Mouse (Mus musculus): ENCODE results near the gene Cutc. TPM values are rescaled to one million over a fixed set of nuclear protein-coding genes. Genes with fewer than 3 reads are reported as not detected.

The Cutc gene
- polyA plus RNA-seq, 1 experiment from 2014 or later, result 14.1 TPM

- no peaks in the 10 kb centered on the region for H3K9me3 ChIP-seq (ENCODE audit: control insufficient read depth, low read length)
- H3K9ac ChIP-seq (ENCODE audit: low read length), result no peak overlapping the region
- no peaks in the 10 kb centered on the region for H3K36me3 ChIP-seq (ENCODE audit: control insufficient read depth, insufficient read depth, low read length)
- no peaks in the 10 kb centered on the region for H3K27me3 ChIP-seq (ENCODE audit: control insufficient read depth, insufficient read depth, low read depth, low read length)
- no peaks in the 10 kb centered on the region for H3K4me1 ChIP-seq (replicated peaks; ENCODE audit: control insufficient read depth, insufficient read depth, low read length)
- ATAC-seq (ENCODE audit: low read depth), result no peak
- no peak overlapping the region for H3K4me3 ChIP-seq (ENCODE audit: low read length)
- H3K27ac ChIP-seq (ENCODE audit: low read length), result no peak overlapping the region
- WGBS, result 68% methylated on average over 5 of the region's 5 CpGs
- H3K4me2 ChIP-seq (ENCODE audit: low read depth, low read length), result no peak overlapping the region
Observed at GRCm38 (mm10) chr19:43780391-43780790, 27.6 kb downstream of the Cutc start.

DNA sequence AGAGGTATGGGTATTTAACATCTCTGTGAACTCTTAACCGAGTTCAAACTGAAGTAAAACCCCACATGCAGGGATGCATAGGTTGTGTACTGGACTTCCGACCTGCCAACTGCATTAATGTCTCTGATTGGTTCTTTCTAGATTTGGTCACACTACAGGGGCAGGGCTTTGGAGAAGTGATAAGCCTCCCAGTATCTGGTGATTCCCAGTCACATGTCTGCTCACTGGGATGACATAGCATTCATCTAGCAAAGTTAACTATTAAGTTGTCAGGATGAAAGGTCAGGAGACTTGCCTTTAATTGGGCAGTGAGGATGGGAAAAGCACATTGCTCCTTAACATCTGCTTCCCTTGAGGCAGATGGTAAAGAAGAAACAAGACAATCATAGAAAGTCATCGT is 29.2 kb downstream of the Cutc start, which contains the start of gene Abcc2:
Gene Abcc2, plus strand, starts transcription at position 213 of the 400 bp plus-strand sequence.
- no peaks in the 10 kb centered on the region for H3K4me1 ChIP-seq (replicated peaks; ENCODE audit: control insufficient read depth, insufficient read depth, low read length)

GRCm38 (mm10) chr19:43784761-43785160 is 32.0 kb downstream of the Cutc start:
- ATAC-seq (ENCODE audit: low read depth), result no peak
- 71% methylated on average over 8 of the region's 8 CpGs for WGBS

More for the DNA sequence above, 29.2 kb downstream of the Cutc start, which contains the start of gene Abcc2:
- Histone ChIP-seq H3K9ac (ENCODE audit: low read length) (no peak within 1 kb of the TSS), H3K9me3 (ENCODE audit: control insufficient read depth, low read length) (no peaks in the 10 kb centered on the region), H3K4me3 (ENCODE audit: low read length) (no peak within 1 kb of the TSS), H3K27ac (ENCODE audit: low read length) (no peak within 1 kb of the TSS), H3K36me3 (ENCODE audit: control insufficient read depth, insufficient read depth, low read length) (no peaks in the 10 kb centered on the region), H3K4me2 (ENCODE audit: low read depth, low read length) (no peak within 1 kb of the TSS), H3K27me3 (ENCODE audit: control insufficient read depth, insufficient read depth, low read depth, low read length) (no peaks in the 10 kb centered on the region)
- WGBS, result 74% methylated on average over 3 of the region's 3 CpGs
- no peak for ATAC-seq (ENCODE audit: low read depth)

DNA sequence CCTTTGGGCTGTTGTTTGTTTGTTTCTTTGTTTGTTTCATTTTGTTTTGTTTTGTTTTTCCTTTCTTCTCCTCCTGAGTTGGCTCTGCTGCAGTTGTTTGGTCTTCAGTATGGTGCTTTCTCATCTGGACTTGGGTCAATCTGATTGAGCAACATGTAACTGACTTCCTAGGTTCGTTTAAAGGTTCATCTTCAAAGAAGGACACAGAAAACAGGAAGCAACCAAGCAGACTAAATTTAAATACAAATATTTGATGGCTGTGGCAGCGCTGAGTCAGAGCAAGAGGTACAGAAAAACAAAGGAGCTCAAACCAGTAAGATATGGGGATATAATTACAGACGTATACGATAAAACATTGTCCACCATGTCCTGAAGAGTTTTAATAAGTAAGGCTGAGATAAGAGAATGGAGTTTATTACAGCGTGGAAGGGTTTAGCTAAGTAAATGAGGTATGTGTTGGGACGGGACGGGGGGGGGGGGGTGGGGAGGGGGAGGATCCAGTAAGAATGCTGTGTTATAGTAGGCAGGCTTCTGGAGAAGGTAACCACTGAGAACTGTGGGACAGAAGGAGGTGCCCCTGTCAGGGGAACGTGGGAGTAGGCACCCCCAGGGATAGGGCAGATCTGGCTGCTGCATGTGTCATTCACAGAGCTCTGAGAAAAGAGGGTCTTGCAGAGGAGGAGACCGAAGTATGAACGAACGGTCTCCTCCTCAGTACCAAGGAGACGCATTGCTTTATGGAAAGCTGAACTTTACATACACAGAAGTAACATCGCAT is 33.6 kb downstream of the Cutc start:
- WGBS, result 76% methylated on average over 12 of the region's 13 CpGs
- Histone ChIP-seq H3K9ac (ENCODE audit: low read length) (no peak overlapping the region), H3K36me3 (ENCODE audit: control insufficient read depth, insufficient read depth, low read length) (no peaks in the 10 kb centered on the region), H3K4me2 (ENCODE audit: low read depth, low read length) (no peak overlapping the region), H3K27me3 (ENCODE audit: control insufficient read depth, insufficient read depth, low read depth, low read length) (no peaks in the 10 kb centered on the region), H3K9me3 (ENCODE audit: control insufficient read depth, low read length) (no peaks in the 10 kb centered on the region), H3K4me1 (replicated peaks; ENCODE audit: control insufficient read depth, insufficient read depth, low read length) (no peaks in the 10 kb centered on the region), H3K4me3 (ENCODE audit: low read length) (no peak overlapping the region), H3K27ac (ENCODE audit: low read length) (no peak overlapping the region)
- no peak for ATAC-seq (ENCODE audit: low read depth)

More at GRCm38 (mm10) chr19:43784761-43785160, 32.0 kb downstream of the Cutc start:
- Histone ChIP-seq H3K27ac (ENCODE audit: low read length) (no peak overlapping the region), H3K27me3 (ENCODE audit: control insufficient read depth, insufficient read depth, low read depth, low read length) (no peaks in the 10 kb centered on the region), H3K4me3 (ENCODE audit: low read length) (no peak overlapping the region), H3K36me3 (ENCODE audit: control insufficient read depth, insufficient read depth, low read length) (no peaks in the 10 kb centered on the region), H3K4me2 (ENCODE audit: low read depth, low read length) (no peak overlapping the region), H3K4me1 (replicated peaks; ENCODE audit: control insufficient read depth, insufficient read depth, low read length) (no peaks in the 10 kb centered on the region), H3K9me3 (ENCODE audit: control insufficient read depth, low read length) (no peaks in the 10 kb centered on the region), H3K9ac (ENCODE audit: low read length) (no peak overlapping the region)

GRCm38 (mm10) chr19:43789817-43790216 is 37.0 kb downstream of the Cutc start:
- Histone ChIP-seq H3K27ac (ENCODE audit: low read length) (no peak overlapping the region), H3K36me3 (ENCODE audit: control insufficient read depth, insufficient read depth, low read length) (no peaks in the 10 kb centered on the region), H3K27me3 (ENCODE audit: control insufficient read depth, insufficient read depth, low read depth, low read length) (no peaks in the 10 kb centered on the region), H3K9me3 (ENCODE audit: control insufficient read depth, low read length) (no peaks in the 10 kb centered on the region), H3K4me1 (replicated peaks; ENCODE audit: control insufficient read depth, insufficient read depth, low read length) (no peaks in the 10 kb centered on the region), H3K9ac (ENCODE audit: low read length) (no peak overlapping the region), H3K4me2 (ENCODE audit: low read depth, low read length) (no peak overlapping the region), H3K4me3 (ENCODE audit: low read length) (no peak overlapping the region)
- 70% methylated on average over 7 of the region's 7 CpGs for WGBS
- ATAC-seq (ENCODE audit: low read depth), result no peak

DNA sequence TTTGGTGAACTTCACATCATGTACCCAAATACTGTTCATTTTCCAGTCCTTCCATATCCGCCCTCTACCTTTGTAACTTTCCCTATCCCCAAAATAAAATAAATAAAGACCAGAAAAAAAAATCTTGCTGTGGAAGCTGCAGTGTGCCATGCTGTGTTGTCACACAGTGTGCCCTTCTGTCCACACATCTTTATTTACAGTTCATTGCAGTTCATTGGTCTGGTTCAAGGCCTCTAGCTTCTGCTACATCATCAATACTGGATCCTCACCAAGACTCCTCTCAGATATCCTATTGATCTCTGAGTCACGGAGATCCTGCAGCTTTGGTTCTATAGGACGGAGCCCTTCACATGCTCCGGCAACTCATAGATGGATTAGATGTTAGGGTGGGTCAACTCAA is 39.7 kb downstream of the Cutc start:
- no peak for ATAC-seq (ENCODE audit: low read depth)
- H3K36me3 ChIP-seq (ENCODE audit: control insufficient read depth, insufficient read depth, low read length), result no peaks in the 10 kb centered on the region
- no peak overlapping the region for H3K4me2 ChIP-seq (ENCODE audit: low read depth, low read length)
- no peak overlapping the region for H3K27ac ChIP-seq (ENCODE audit: low read length)
- H3K27me3 ChIP-seq (ENCODE audit: control insufficient read depth, insufficient read depth, low read depth, low read length), result no peaks in the 10 kb centered on the region
- H3K4me3 ChIP-seq (ENCODE audit: low read length), result no peak overlapping the region
- H3K9ac ChIP-seq (ENCODE audit: low read length), result no peak overlapping the region
- no peaks in the 10 kb centered on the region for H3K4me1 ChIP-seq (replicated peaks; ENCODE audit: control insufficient read depth, insufficient read depth, low read length)
- H3K9me3 ChIP-seq (ENCODE audit: control insufficient read depth, low read length), result no peaks in the 10 kb centered on the region
- WGBS, result 84% methylated on average over 4 of the region's 4 CpGs

- 89% methylated on average over 1 of the region's 1 CpGs for WGBS
- ATAC-seq (ENCODE audit: low read depth), result no peak
- H3K27ac ChIP-seq (ENCODE audit: low read length), result no peak overlapping the region
Observed at GRCm38 (mm10) chr19:43793951-43794350, 41.2 kb downstream of the Cutc start.

GRCm38 (mm10) chr19:43795511-43795910 is 42.7 kb downstream of the Cutc start:
- Histone ChIP-seq H3K4me2 (ENCODE audit: low read depth, low read length) (no peak overlapping the region), H3K27ac (ENCODE audit: low read length) (no peak overlapping the region), H3K9me3 (ENCODE audit: control insufficient read depth, low read length) (no peaks in the 10 kb centered on the region), H3K9ac (ENCODE audit: low read length) (no peak overlapping the region), H3K4me1 (replicated peaks; ENCODE audit: control insufficient read depth, insufficient read depth, low read length) (no peaks in the 10 kb centered on the region), H3K36me3 (ENCODE audit: control insufficient read depth, insufficient read depth, low read length) (no peaks in the 10 kb centered on the region), H3K4me3 (ENCODE audit: low read length) (no peak overlapping the region), H3K27me3 (ENCODE audit: control insufficient read depth, insufficient read depth, low read depth, low read length) (no peaks in the 10 kb centered on the region)
- 64% methylated on average over 8 of the region's 8 CpGs for WGBS
- ATAC-seq (ENCODE audit: low read depth), result no peak

More at GRCm38 (mm10) chr19:43793951-43794350, 41.2 kb downstream of the Cutc start:
- Histone ChIP-seq H3K4me1 (replicated peaks; ENCODE audit: control insufficient read depth, insufficient read depth, low read length) (no peaks in the 10 kb centered on the region), H3K27me3 (ENCODE audit: control insufficient read depth, insufficient read depth, low read depth, low read length) (no peaks in the 10 kb centered on the region), H3K9ac (ENCODE audit: low read length) (no peak overlapping the region), H3K9me3 (ENCODE audit: control insufficient read depth, low read length) (no peaks in the 10 kb centered on the region), H3K4me3 (ENCODE audit: low read length) (no peak overlapping the region), H3K36me3 (ENCODE audit: control insufficient read depth, insufficient read depth, low read length) (no peaks in the 10 kb centered on the region), H3K4me2 (ENCODE audit: low read depth, low read length) (no peak overlapping the region)

GRCm38 (mm10) chr19:43797216-43797615 is 44.4 kb downstream of the Cutc start:
- Histone ChIP-seq H3K27ac (ENCODE audit: low read length) (no peak overlapping the region), H3K4me1 (replicated peaks; ENCODE audit: control insufficient read depth, insufficient read depth, low read length) (no peaks in the 10 kb centered on the region), H3K27me3 (ENCODE audit: control insufficient read depth, insufficient read depth, low read depth, low read length) (no peaks in the 10 kb centered on the region), H3K36me3 (ENCODE audit: control insufficient read depth, insufficient read depth, low read length) (no peaks in the 10 kb centered on the region), H3K9me3 (ENCODE audit: control insufficient read depth, low read length) (no peaks in the 10 kb centered on the region), H3K4me3 (ENCODE audit: low read length) (no peak overlapping the region), H3K9ac (ENCODE audit: low read length) (no peak overlapping the region), H3K4me2 (ENCODE audit: low read depth, low read length) (no peak overlapping the region)
- WGBS, result 63% methylated on average over 5 of the region's 5 CpGs
- no peak for ATAC-seq (ENCODE audit: low read depth)
